Mouse (Mus musculus) ES-E14 (cell line): ENCODE results near the gene Gm9833. TPM values are rescaled to one million over a fixed set of nuclear protein-coding genes. Genes with fewer than 3 reads are reported as not detected.

Source experiments
- DNase-seq: peaks from one replicate; pipeline ENCODE4 v3.0.0-alpha.2; 2013; ENCODE audit warnings: low read depth, low spot score
- H3K27ac ChIP-seq: 2 replicates; pipeline ENCODE4 v1.5.1; 2012; ENCODE audit warnings: low read depth, mild to moderate bottlenecking, low read length, moderate library complexity, mixed read lengths; ENCODE audit not compliant: poor library complexity, insufficient read depth, severe bottlenecking
- H3K36me3 ChIP-seq: 2 replicates; pipeline ENCODE4 v1.6.1; 2012; ENCODE audit warnings: mild to moderate bottlenecking, low read length, moderate library complexity, mixed read lengths; ENCODE audit not compliant: control insufficient read depth, poor library complexity, insufficient read depth, severe bottlenecking
- H3K4me1 ChIP-seq, 2 experiments: fragments of 150-350 bp in 1 of 2; sonication (generic) in 1 of 2; 2 replicates each; pipeline ENCODE4 v1.6.1; 2012; ENCODE audit warnings: low read length in 2 of 2, mild to moderate bottlenecking in 1 of 2, mixed read lengths in 1 of 2; ENCODE audit not compliant: control insufficient read depth in 2 of 2, insufficient read depth in 2 of 2, poor library complexity in 1 of 2
- H3K4me3 ChIP-seq, 2 experiments: fragments of 150-350 bp in 1 of 2; sonication (generic) in 1 of 2; 2 replicates each; pipeline ENCODE4 v1.5.1; 2012; ENCODE audit warnings: low read length in 2 of 2, low read depth in 1 of 2, mild to moderate bottlenecking in 1 of 2, mixed read lengths in 1 of 2; ENCODE audit not compliant: insufficient read depth in 1 of 2, poor library complexity in 1 of 2, severe bottlenecking in 1 of 2
- H3K9ac ChIP-seq: 2 replicates; pipeline ENCODE4 v1.6.1; 2012; ENCODE audit warnings: low read depth, mild to moderate bottlenecking, low read length, mixed read lengths; ENCODE audit not compliant: poor library complexity, insufficient read depth, severe bottlenecking
- H3K9me3 ChIP-seq: fragments of 150-350 bp; sonication (generic); 2 replicates; pipeline ENCODE4 v1.6.1; 2012; ENCODE audit warnings: low read depth, mild to moderate bottlenecking, low read length; ENCODE audit not compliant: control insufficient read depth, insufficient read depth
- CHD2 ChIP-seq: IDR thresholded peaks from 2 replicates; pipeline ENCODE4 v1.6.1; 2014; ENCODE audit warnings: mild to moderate bottlenecking, low read depth, low read length, inconsistent platforms
- HCFC1 ChIP-seq: IDR thresholded peaks from 2 replicates; pipeline ENCODE4 v1.6.1; 2012; ENCODE audit warnings: low read length, inconsistent platforms, borderline replicate concordance; ENCODE audit not compliant: insufficient read depth
- MAFK ChIP-seq: IDR thresholded peaks from 2 replicates; pipeline ENCODE4 v1.6.1; 2014; ENCODE audit warnings: mild to moderate bottlenecking, low read depth, low read length, inconsistent platforms; ENCODE audit not compliant: insufficient read depth
- ZC3H11A ChIP-seq: IDR thresholded peaks from 2 replicates; pipeline ENCODE4 v1.6.1; 2012; ENCODE audit warnings: low read depth, mild to moderate bottlenecking, inconsistent platforms, low read length, borderline replicate concordance
- ZNF384 ChIP-seq: IDR thresholded peaks from 2 replicates; pipeline ENCODE4 v1.6.1; 2012; ENCODE audit warnings: low read depth, low read length, inconsistent platforms
- in situ Hi-C, 2 experiments: fragments of 600-800 bp; cut with MboI; formaldehyde crosslinking; loops; one replicate each; pipeline ENCODE4 v1.15.1; 2025; ENCODE audit warnings: low sequenced_read_pairs in 2 of 2, inconsistent platforms in 1 of 2; ENCODE audit not compliant: unreplicated experiment in 2 of 2
- total RNA-seq: library from RNA; depleted of rRNA; stranded (reverse); fragments of 300-350 nt; gene quantifications from 2 replicates; pipeline ENCODE4 v1.2.3, GENCODE M21; 2012

Gm9833 gene
- total RNA-seq, 1 experiment = 14.6 TPM

DNA sequence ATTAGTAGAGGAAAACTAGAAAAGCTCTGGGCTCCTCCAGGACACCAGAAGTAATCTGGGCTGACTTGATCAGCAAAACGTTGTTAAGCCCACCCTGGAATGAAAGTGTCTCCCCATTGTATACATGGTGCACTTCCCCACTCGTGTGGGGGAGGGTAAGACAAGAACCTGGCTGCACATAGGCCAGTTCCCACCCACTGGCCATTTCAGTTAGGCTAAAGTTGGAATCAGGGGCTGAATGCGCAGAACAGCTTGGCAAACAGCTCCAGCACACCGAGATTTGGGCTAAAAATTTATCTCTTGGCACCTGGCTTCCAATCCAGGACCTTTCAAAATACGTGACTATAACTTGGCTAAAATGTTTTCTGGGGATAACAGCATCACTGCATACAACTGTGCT is 6.6 kb upstream of the Gm9833 start:
- Histone ChIP-seq H3K4me3 (no peak overlapping the region), H3K9me3 (no peaks in the 10 kb centered on the region), H3K36me3 (no peaks in the 10 kb centered on the region), H3K9ac (no peak overlapping the region), H3K27ac (no peak overlapping the region), H3K4me1 (no peaks in the 10 kb centered on the region)
- DNase-seq = no peak
- in situ Hi-C loops = no loop called here
- TF ChIP-seq MAFK (no peak), HCFC1 (no peak)

DNA sequence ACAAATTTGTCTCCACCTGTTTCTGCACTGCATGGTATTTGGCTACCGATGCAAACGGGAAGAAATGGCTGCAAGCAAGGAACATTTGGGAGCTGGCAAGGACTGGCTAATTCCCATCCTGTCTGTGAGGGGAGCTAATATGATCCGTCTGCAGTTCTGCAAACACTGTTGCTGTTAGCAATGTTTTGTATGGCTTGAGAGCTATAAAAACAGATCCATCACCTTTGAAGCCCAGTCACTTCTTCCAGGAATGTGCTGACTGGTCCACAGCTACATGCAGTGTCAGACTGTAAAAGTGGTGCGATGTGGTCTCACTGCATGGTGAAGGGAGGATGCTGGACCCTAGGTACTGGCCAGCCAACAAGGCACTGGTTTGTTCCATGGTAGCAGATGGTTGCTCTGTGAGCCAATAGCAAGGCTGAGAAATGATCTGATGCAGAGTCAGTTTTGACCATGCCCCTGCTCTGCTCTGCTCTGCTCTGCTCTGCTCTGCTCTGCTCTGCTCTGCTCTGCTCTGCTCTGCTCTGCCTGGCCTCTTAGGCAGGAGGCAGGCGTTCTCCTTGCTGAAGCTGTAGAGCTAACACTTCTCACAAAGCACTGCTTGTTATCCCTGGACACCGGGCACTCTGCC is 5.9 kb upstream of the Gm9833 start:
- no peak overlapping the region for H3K4me3 ChIP-seq
- in situ Hi-C loops = no loop called here
- H3K9me3 ChIP-seq = no peaks in the 10 kb centered on the region
- no peaks in the 10 kb centered on the region for H3K36me3 ChIP-seq
- no peak overlapping the region for H3K27ac ChIP-seq
- DNase-seq = no peak
- no peak for TF ChIP-seq HCFC1
- TF ChIP-seq MAFK = no peak
- no peak for TF ChIP-seq ZNF384
- TF ChIP-seq CHD2 = no peak
- no peak for TF ChIP-seq ZC3H11A
- H3K9ac ChIP-seq = no peak overlapping the region
- H3K4me1 ChIP-seq = no peaks in the 10 kb centered on the region

DNA sequence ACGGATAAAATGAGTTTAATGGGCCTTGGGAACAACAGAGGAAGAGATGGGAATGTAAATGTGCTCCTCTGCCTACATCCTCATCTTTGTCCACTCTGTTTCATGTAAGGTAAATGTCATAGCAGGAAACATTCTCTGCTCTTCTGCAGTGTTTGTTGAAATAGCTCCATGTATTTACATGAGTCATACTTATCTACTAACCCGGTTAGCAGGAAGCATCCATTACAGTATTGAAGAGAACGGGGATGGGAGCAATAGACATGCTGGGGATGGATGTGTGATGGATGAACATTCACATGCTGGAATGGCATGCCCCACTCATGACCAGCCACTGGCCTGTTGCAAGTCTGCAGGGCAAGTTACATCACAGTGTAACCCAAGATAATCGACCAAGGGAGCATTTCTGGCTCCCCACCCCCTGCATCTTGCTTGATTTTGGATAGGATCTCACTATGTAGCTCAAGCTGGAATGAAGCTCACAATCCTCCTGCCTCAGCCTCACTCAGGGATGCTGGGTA is 5.3 kb upstream of the Gm9833 start:
- H3K4me1 ChIP-seq = no peaks in the 10 kb centered on the region
- no peak overlapping the region for H3K9ac ChIP-seq
- in situ Hi-C loops = no loop called here
- no peaks in the 10 kb centered on the region for H3K9me3 ChIP-seq
- TF ChIP-seq ZC3H11A (no peak), CHD2 (no peak)
- H3K4me3 ChIP-seq = no peak overlapping the region
- DNase-seq = no peak
- H3K27ac ChIP-seq = no peak overlapping the region
- H3K36me3 ChIP-seq = no peaks in the 10 kb centered on the region

DNA sequence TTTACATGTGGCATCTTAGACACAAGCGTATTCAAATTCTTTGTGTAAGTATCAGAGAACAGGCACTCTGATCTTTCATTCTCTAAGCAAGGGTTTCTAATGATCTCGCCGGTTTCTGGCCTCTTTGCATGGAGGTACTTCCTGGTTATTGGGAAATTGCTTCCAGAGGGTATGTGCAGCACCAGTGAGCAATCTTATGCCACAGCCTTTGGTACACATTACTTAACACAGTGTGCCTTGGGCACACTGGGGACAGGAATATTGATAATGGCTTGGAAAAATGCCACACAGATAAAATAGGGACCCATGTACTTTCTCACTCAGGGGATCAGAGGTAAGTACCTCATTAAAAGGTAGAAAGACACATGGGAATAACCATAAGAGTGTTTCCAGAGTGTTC is 3.8 kb upstream of the Gm9833 start:
- Histone ChIP-seq H3K4me3 (no peak overlapping the region), H3K27ac (no peak overlapping the region), H3K9ac (no peak overlapping the region), H3K36me3 (no peaks in the 10 kb centered on the region), H3K4me1 (no peaks in the 10 kb centered on the region), H3K9me3 (no peaks in the 10 kb centered on the region)
- no peak for DNase-seq
- in situ Hi-C loops = no loop called here
- TF ChIP-seq CHD2 = no peak
- no peak for TF ChIP-seq ZNF384
- no peak for TF ChIP-seq ZC3H11A
- no peak for TF ChIP-seq HCFC1
- TF ChIP-seq MAFK = no peak

DNA sequence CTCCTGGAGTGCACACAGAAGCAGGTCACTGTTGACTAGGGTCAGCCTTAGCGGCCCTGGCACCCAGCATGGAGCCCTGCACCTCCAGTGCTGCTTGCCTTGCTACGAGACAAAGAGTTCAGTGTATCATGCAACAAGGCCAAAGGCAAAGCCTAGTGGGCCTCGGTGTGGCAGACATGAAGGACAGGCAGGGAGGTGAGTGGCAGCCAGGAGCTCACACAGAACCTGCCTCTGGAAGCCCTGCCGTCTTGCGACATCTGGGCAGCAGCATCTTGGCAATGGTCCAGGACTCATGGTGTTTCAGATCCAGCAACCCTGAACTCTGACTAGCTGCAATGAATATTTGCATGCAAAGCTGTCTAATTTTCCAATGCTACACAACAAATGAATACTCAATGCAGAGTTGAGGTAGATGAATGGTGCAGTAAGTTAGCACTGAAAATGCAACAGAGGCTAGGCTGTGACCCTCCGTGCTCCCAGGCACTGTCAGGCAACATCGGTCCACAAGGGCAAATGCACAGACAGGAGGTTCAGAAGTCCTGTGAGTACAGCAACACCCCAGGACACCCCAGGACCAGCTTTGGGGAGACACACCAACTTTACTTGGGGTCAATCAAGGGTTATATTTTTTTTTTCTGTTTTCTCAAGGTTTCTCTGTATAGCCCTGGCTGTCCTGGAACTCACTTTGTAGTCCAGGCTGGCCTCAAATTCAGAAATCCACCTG is 2.4 kb upstream of the Gm9833 start:
- H3K4me1 ChIP-seq = no peaks in the 10 kb centered on the region
- H3K9me3 ChIP-seq = no peaks in the 10 kb centered on the region
- H3K27ac ChIP-seq = no peak overlapping the region
- TF ChIP-seq ZNF384 (no peak), MAFK (no peak), HCFC1 (no peak), CHD2 (no peak), ZC3H11A (no peak)
- no peak for DNase-seq
- no peak overlapping the region for H3K9ac ChIP-seq
- no peaks in the 10 kb centered on the region for H3K36me3 ChIP-seq
- in situ Hi-C loops = no loop called here
- no peak overlapping the region for H3K4me3 ChIP-seq
